Mouse (Mus musculus) left cerebral cortex, postnatal 25 days (tissue): ENCODE measurements around the gene Zbtb8os. TPM values are rescaled to one million over a fixed set of nuclear protein-coding genes. Genes with fewer than 3 reads are reported as not detected.

ENCODE experiments used
- DNase-seq, 2 experiments: peaks; one replicate each; pipeline ENCODE4 v3.0.0; 2022; ENCODE audit warnings: low spot score in 2 of 2, mixed read lengths in 1 of 2
- intact Hi-C: fragments of 180-260 bp; cut with DNase I; formaldehyde crosslinking; loops from one replicate; pipeline ENCODE4 v1.15.1; 2025
- total RNA-seq, 2 experiments: library from RNA; stranded (reverse); gene quantifications; 2 replicates each; pipeline ENCODE4 v1.2.3; 2021

The Zbtb8os gene
- total RNA-seq, 2 experiments from 2014 or later, result 23.8 to 26.4 TPM

- intact Hi-C loops, result loop anchor here (5.0 kb wide), 1 partner anchor 38 kb away; no protein-coding TSS in a partner anchor
- DNase-seq, result no peak
Observed at GRCm38 (mm10) chr4:129394089-129394870, 58.8 kb downstream of the Zbtb8os start.

GRCm38 (mm10) chr4:129396960-129397359 is 61.5 kb downstream of the Zbtb8os start:
- intact Hi-C loops, result no loop called here
- DNase-seq, result no peak

GRCm38 (mm10) chr4:129399813-129400212 is 64.3 kb downstream of the Zbtb8os start:
- DNase-seq, result no peak
- intact Hi-C loops, result no loop called here

Other genes starting within 250 kb of the Zbtb8os start
- not detected for gene Tmem54, start 230.1 kb upstream of the Zbtb8os start, total RNA-seq
- gene Hpca, start 213.7 kb upstream of the Zbtb8os start, total RNA-seq, result 100 to 1,000 TPM; 621 to 724 TPM
- 10 to 100 TPM; 56.2 to 63.4 TPM for gene Fndc5, start 198.7 kb upstream of the Zbtb8os start, total RNA-seq
- 10 to 100 TPM; 37.8 to 41.2 TPM for gene S100pbp, start 146.0 kb upstream of the Zbtb8os start, total RNA-seq
- gene Yars, start 145.9 kb upstream of the Zbtb8os start, total RNA-seq, result 10 to 100 TPM; 85.3 to 96.2 TPM
- 10 to 100 TPM; 19.5 to 28.2 TPM for gene C77080, start 74.3 kb upstream of the Zbtb8os start, total RNA-seq
- gene Sync, start 48.1 kb upstream of the Zbtb8os start, total RNA-seq, result 1 to 10 TPM; 1.4 to 1.6 TPM
- 100 to 1,000 TPM; 121 to 127 TPM for gene Rbbp4, start 325 bp upstream of the Zbtb8os start, total RNA-seq
- gene Zbtb8a, start 42.4 kb downstream of the Zbtb8os start, total RNA-seq, result 1 to 10 TPM; 5.8 to 5.9 TPM
- gene Zbtb8b, start 105.2 kb downstream of the Zbtb8os start, total RNA-seq, result 1 to 10 TPM; 4.5 to 4.6 TPM
- gene Bsdc1, start 125.9 kb downstream of the Zbtb8os start, total RNA-seq, result 10 to 100 TPM; 51.7 to 58.8 TPM
- under 1 TPM; 0.25 to 0.37 TPM for gene Tssk3, start 155.3 kb downstream of the Zbtb8os start, total RNA-seq
- gene Fam229a, start 155.5 kb downstream of the Zbtb8os start, total RNA-seq, result not detected
- gene Marcksl1, start 177.9 kb downstream of the Zbtb8os start, total RNA-seq, result 100 to 1,000 TPM; 196 to 227 TPM
- 10 to 100 TPM; 28.5 to 31.6 TPM for gene Hdac1, start 207.0 kb downstream of the Zbtb8os start, total RNA-seq
- 1 to 10 TPM; 2.5 to 2.7 TPM for gene Lck, start 237.9 kb downstream of the Zbtb8os start, total RNA-seq
- under 1 TPM in 1 of 2 experiments, not detected in 1; 0.50 TPM for gene Fam167b, start 242.9 kb downstream of the Zbtb8os start, total RNA-seq